Mouse (Mus musculus): Measurements from ENCODE around the gene Slc22a5. TPM values are rescaled to one million over a fixed set of nuclear protein-coding genes. Genes with fewer than 3 reads are reported as not detected.

Gene Slc22a5
- total and polyA plus RNA-seq, 2 experiments from 2014 or later = 13.4 to 16.2 TPM

GRCm38 (mm10) chr11:53911011-53911410, 19.6 kb upstream of the Slc22a5 start:
- no peak overlapping the region for H3K4me2 ChIP-seq (ENCODE audit: low read depth)
- ATAC-seq = no peak
- H3K4me3 ChIP-seq (ENCODE audit: low read depth, low read length) = no peak overlapping the region
- H3K27me3 ChIP-seq (ENCODE audit: insufficient read depth, low read length) = no peaks in the 10 kb centered on the region
- 87% methylated on average over 4 of the region's 4 CpGs for WGBS
- H3K36me3 ChIP-seq (ENCODE audit: insufficient read depth) = no peaks in the 10 kb centered on the region
- no peak overlapping the region for H3K9ac ChIP-seq
- no peaks in the 10 kb centered on the region for H3K9me3 ChIP-seq (ENCODE audit: low read length)
- no peak overlapping the region for H3K27ac ChIP-seq (ENCODE audit: low read depth, low read length)
- no peaks in the 10 kb centered on the region for H3K4me1 ChIP-seq (ENCODE audit: insufficient read depth)
- no peak for DNase-seq
- no peak for TF ChIP-seq CTCF (IDR thresholded peaks at IDR 0.05; ENCODE audit: low read depth)

- no peak for TF ChIP-seq CTCF (IDR thresholded peaks at IDR 0.05; ENCODE audit: low read depth)
- no peaks in the 10 kb centered on the region for H3K27me3 ChIP-seq (ENCODE audit: insufficient read depth, low read length)
- H3K4me3 ChIP-seq (ENCODE audit: low read depth, low read length) = no peak overlapping the region
- no peak overlapping the region for H3K9ac ChIP-seq
- no peaks in the 10 kb centered on the region for H3K4me1 ChIP-seq (ENCODE audit: insufficient read depth)
- WGBS = 94% methylated on average over 8 of the region's 8 CpGs
- no peaks in the 10 kb centered on the region for H3K36me3 ChIP-seq (ENCODE audit: insufficient read depth)
- DNase-seq = no peak
- H3K27ac ChIP-seq (ENCODE audit: low read depth, low read length) = no peak overlapping the region
- no peaks in the 10 kb centered on the region for H3K9me3 ChIP-seq (ENCODE audit: low read length)
- no peak overlapping the region for H3K4me2 ChIP-seq (ENCODE audit: low read depth)
- no peak for ATAC-seq
These were observed 17.2 kb upstream of the Slc22a5 start for GRCm38 (mm10) chr11:53908686-53909085.

- no peak overlapping the region for H3K4me2 ChIP-seq (ENCODE audit: low read depth)
- no peak overlapping the region for H3K4me3 ChIP-seq (ENCODE audit: low read depth, low read length)
- no peak overlapping the region for H3K9ac ChIP-seq
- WGBS = 84% methylated on average over 9 of the region's 9 CpGs
- H3K36me3 ChIP-seq (ENCODE audit: insufficient read depth) = no peaks in the 10 kb centered on the region
- TF ChIP-seq CTCF (IDR thresholded peaks at IDR 0.05; ENCODE audit: low read depth) = no peak
- no peaks in the 10 kb centered on the region for H3K27me3 ChIP-seq (ENCODE audit: insufficient read depth, low read length)
- no peak for ATAC-seq
- H3K9me3 ChIP-seq (ENCODE audit: low read length) = no peaks in the 10 kb centered on the region
- no peaks in the 10 kb centered on the region for H3K4me1 ChIP-seq (ENCODE audit: insufficient read depth)
- no peak overlapping the region for H3K27ac ChIP-seq (ENCODE audit: low read depth, low read length)
- DNase-seq = no peak
These were observed 13.1 kb upstream of the Slc22a5 start for GRCm38 (mm10) chr11:53904534-53904925.

GRCm38 (mm10) chr11:53903781-53904533, 12.5 kb upstream of the Slc22a5 start:
- H3K27me3 ChIP-seq (ENCODE audit: insufficient read depth, low read length) = no peaks in the 10 kb centered on the region
- no peaks in the 10 kb centered on the region for H3K4me1 ChIP-seq (ENCODE audit: insufficient read depth)
- H3K27ac ChIP-seq (ENCODE audit: low read depth, low read length) = no peak overlapping the region
- H3K36me3 ChIP-seq (ENCODE audit: insufficient read depth) = no peaks in the 10 kb centered on the region
- H3K9me3 ChIP-seq (ENCODE audit: low read length) = no peaks in the 10 kb centered on the region
- H3K4me3 ChIP-seq (ENCODE audit: low read depth, low read length) = no peak overlapping the region
- ATAC-seq = no peak
- no peak overlapping the region for H3K9ac ChIP-seq
- TF ChIP-seq CTCF (IDR thresholded peaks at IDR 0.05; ENCODE audit: low read depth) = no peak
- 61% methylated on average over 16 of the region's 16 CpGs for WGBS
- no peak for DNase-seq
- H3K4me2 ChIP-seq (ENCODE audit: low read depth) = no peak overlapping the region

GRCm38 (mm10) chr11:53902741-53903140, 11.3 kb upstream of the Slc22a5 start:
- H3K27me3 ChIP-seq (ENCODE audit: insufficient read depth, low read length) = no peaks in the 10 kb centered on the region
- H3K4me3 ChIP-seq (ENCODE audit: low read depth, low read length) = no peak overlapping the region
- H3K9me3 ChIP-seq (ENCODE audit: low read length) = no peaks in the 10 kb centered on the region
- H3K27ac ChIP-seq (ENCODE audit: low read depth, low read length) = no peak overlapping the region
- H3K9ac ChIP-seq = no peak overlapping the region
- H3K4me1 ChIP-seq (ENCODE audit: insufficient read depth) = no peaks in the 10 kb centered on the region
- no peak overlapping the region for H3K4me2 ChIP-seq (ENCODE audit: low read depth)
- no peaks in the 10 kb centered on the region for H3K36me3 ChIP-seq (ENCODE audit: insufficient read depth)
- ATAC-seq (no peak), DNase-seq (no peak)
- TF ChIP-seq CTCF (IDR thresholded peaks at IDR 0.05; ENCODE audit: low read depth) = no peak
- 94% methylated on average over 14 of the region's 14 CpGs for WGBS

- WGBS = 81% methylated on average over 1 of the region's 1 CpGs
- H3K9me3 ChIP-seq (ENCODE audit: low read length) = no peaks in the 10 kb centered on the region
These were observed 9.5 kb upstream of the Slc22a5 start for GRCm38 (mm10) chr11:53900991-53901390.

GRCm38 (mm10) chr11:53899981-53900380, 8.5 kb upstream of the Slc22a5 start:
- no peak overlapping the region for H3K4me2 ChIP-seq (ENCODE audit: low read depth)
- DNase-seq = no peak
- H3K4me1 ChIP-seq (ENCODE audit: insufficient read depth) = no peaks in the 10 kb centered on the region
- H3K36me3 ChIP-seq (ENCODE audit: insufficient read depth) = no peaks in the 10 kb centered on the region
- no peak for ATAC-seq
- no peaks in the 10 kb centered on the region for H3K9me3 ChIP-seq (ENCODE audit: low read length)
- H3K4me3 ChIP-seq (ENCODE audit: low read depth, low read length) = no peak overlapping the region
- H3K27me3 ChIP-seq (ENCODE audit: insufficient read depth, low read length) = no peaks in the 10 kb centered on the region
- H3K9ac ChIP-seq = no peak overlapping the region
- WGBS = 80% methylated on average over 6 of the region's 6 CpGs
- no peak overlapping the region for H3K27ac ChIP-seq (ENCODE audit: low read depth, low read length)
- no peak for TF ChIP-seq CTCF (IDR thresholded peaks at IDR 0.05; ENCODE audit: low read depth)

More at GRCm38 (mm10) chr11:53900991-53901390, 9.5 kb upstream of the Slc22a5 start:
- ATAC-seq (no peak), DNase-seq (no peak)
- Histone ChIP-seq H3K4me3 (ENCODE audit: low read depth, low read length) (no peak overlapping the region), H3K9ac (no peak overlapping the region), H3K4me2 (ENCODE audit: low read depth) (no peak overlapping the region), H3K4me1 (ENCODE audit: insufficient read depth) (no peaks in the 10 kb centered on the region), H3K27ac (ENCODE audit: low read depth, low read length) (no peak overlapping the region), H3K27me3 (ENCODE audit: insufficient read depth, low read length) (no peaks in the 10 kb centered on the region), H3K36me3 (ENCODE audit: insufficient read depth) (no peaks in the 10 kb centered on the region)
- TF ChIP-seq CTCF (IDR thresholded peaks at IDR 0.05; ENCODE audit: low read depth) = no peak

Measured in forebrain, postnatal 0 days (tissue).